Mouse (Mus musculus) ES-E14 (cell line): ENCODE results near the gene Nepro. TPM values are rescaled to one million over a fixed set of nuclear protein-coding genes. Genes with fewer than 3 reads are reported as not detected.

ENCODE experiments used
- DNase-seq: peaks from one replicate; pipeline ENCODE4 v3.0.0-alpha.2; 2013; ENCODE audit warnings: low read depth, low spot score
- H3K27ac ChIP-seq: 2 replicates; pipeline ENCODE4 v1.5.1; 2012; ENCODE audit warnings: low read depth, mild to moderate bottlenecking, low read length, moderate library complexity, mixed read lengths; ENCODE audit not compliant: poor library complexity, insufficient read depth, severe bottlenecking
- H3K36me3 ChIP-seq: 2 replicates; pipeline ENCODE4 v1.6.1; 2012; ENCODE audit warnings: mild to moderate bottlenecking, low read length, moderate library complexity, mixed read lengths; ENCODE audit not compliant: control insufficient read depth, poor library complexity, insufficient read depth, severe bottlenecking
- H3K4me1 ChIP-seq, 2 experiments: fragments of 150-350 bp in 1 of 2; sonication (generic) in 1 of 2; 2 replicates each; pipeline ENCODE4 v1.6.1; 2012; ENCODE audit warnings: low read length in 2 of 2, mild to moderate bottlenecking in 1 of 2, mixed read lengths in 1 of 2; ENCODE audit not compliant: control insufficient read depth in 2 of 2, insufficient read depth in 2 of 2, poor library complexity in 1 of 2
- H3K4me3 ChIP-seq, 2 experiments: fragments of 150-350 bp in 1 of 2; sonication (generic) in 1 of 2; 2 replicates each; pipeline ENCODE4 v1.5.1; 2012; ENCODE audit warnings: low read length in 2 of 2, low read depth in 1 of 2, mild to moderate bottlenecking in 1 of 2, mixed read lengths in 1 of 2; ENCODE audit not compliant: insufficient read depth in 1 of 2, poor library complexity in 1 of 2, severe bottlenecking in 1 of 2
- H3K9ac ChIP-seq: 2 replicates; pipeline ENCODE4 v1.6.1; 2012; ENCODE audit warnings: low read depth, mild to moderate bottlenecking, low read length, mixed read lengths; ENCODE audit not compliant: poor library complexity, insufficient read depth, severe bottlenecking
- H3K9me3 ChIP-seq: fragments of 150-350 bp; sonication (generic); 2 replicates; pipeline ENCODE4 v1.6.1; 2012; ENCODE audit warnings: low read depth, mild to moderate bottlenecking, low read length; ENCODE audit not compliant: control insufficient read depth, insufficient read depth
- CHD2 ChIP-seq: IDR thresholded peaks from 2 replicates; pipeline ENCODE4 v1.6.1; 2014; ENCODE audit warnings: mild to moderate bottlenecking, low read depth, low read length, inconsistent platforms
- HCFC1 ChIP-seq: IDR thresholded peaks from 2 replicates; pipeline ENCODE4 v1.6.1; 2012; ENCODE audit warnings: low read length, inconsistent platforms, borderline replicate concordance; ENCODE audit not compliant: insufficient read depth
- MAFK ChIP-seq: IDR thresholded peaks from 2 replicates; pipeline ENCODE4 v1.6.1; 2014; ENCODE audit warnings: mild to moderate bottlenecking, low read depth, low read length, inconsistent platforms; ENCODE audit not compliant: insufficient read depth
- ZC3H11A ChIP-seq: IDR thresholded peaks from 2 replicates; pipeline ENCODE4 v1.6.1; 2012; ENCODE audit warnings: low read depth, mild to moderate bottlenecking, inconsistent platforms, low read length, borderline replicate concordance
- ZNF384 ChIP-seq: IDR thresholded peaks from 2 replicates; pipeline ENCODE4 v1.6.1; 2012; ENCODE audit warnings: low read depth, low read length, inconsistent platforms
- in situ Hi-C, 2 experiments: fragments of 600-800 bp; cut with MboI; formaldehyde crosslinking; loops; one replicate each; pipeline ENCODE4 v1.15.1; 2025; ENCODE audit warnings: low sequenced_read_pairs in 2 of 2, inconsistent platforms in 1 of 2; ENCODE audit not compliant: unreplicated experiment in 2 of 2
- total RNA-seq: library from RNA; depleted of rRNA; stranded (reverse); fragments of 300-350 nt; gene quantifications from 2 replicates; pipeline ENCODE4 v1.2.3, GENCODE M21; 2012

The Nepro gene
- total RNA-seq, 1 experiment: 39.7 TPM

GRCm38 (mm10) chr16:44697473-44698205 lies 26.5 kb upstream of the Nepro start:
- in situ Hi-C loops: loop anchor here (10.0 kb wide), 1 partner anchor 213 kb away; no protein-coding TSS in a partner anchor
- Histone ChIP-seq H3K27ac (no peak overlapping the region), H3K9ac (no peak overlapping the region), H3K4me1 (no peaks in the 10 kb centered on the region), H3K4me3 (no peak overlapping the region), H3K9me3 (no peaks in the 10 kb centered on the region), H3K36me3 (no peaks in the 10 kb centered on the region)
- no peak for DNase-seq
- TF ChIP-seq ZC3H11A (no peak), HCFC1 (no peak), ZNF384 (no peak), MAFK (no peak), CHD2 (no peak)

GRCm38 (mm10) chr16:44701155-44701554 lies 22.9 kb upstream of the Nepro start:
- TF ChIP-seq MAFK (no peak), ZC3H11A (no peak), ZNF384 (no peak), CHD2 (no peak), HCFC1 (no peak)
- no peaks in the 10 kb centered on the region for H3K36me3 ChIP-seq

GRCm38 (mm10) chr16:44702272-44702671 lies 21.8 kb upstream of the Nepro start:
- in situ Hi-C loops: no loop called here
- Histone ChIP-seq H3K4me1 (no peaks in the 10 kb centered on the region), H3K4me3 (no peak overlapping the region), H3K27ac (no peak overlapping the region), H3K36me3 (no peaks in the 10 kb centered on the region), H3K9ac (no peak overlapping the region), H3K9me3 (no peaks in the 10 kb centered on the region)
- TF ChIP-seq CHD2 (no peak), HCFC1 (no peak), MAFK (no peak), ZC3H11A (no peak), ZNF384 (no peak)
- no peak for DNase-seq

More at GRCm38 (mm10) chr16:44701155-44701554, 22.9 kb upstream of the Nepro start:
- DNase-seq: no peak
- H3K4me3 ChIP-seq: no peak overlapping the region
- no peaks in the 10 kb centered on the region for H3K9me3 ChIP-seq
- in situ Hi-C loops: no loop called here
- no peak overlapping the region for H3K9ac ChIP-seq
- no peaks in the 10 kb centered on the region for H3K4me1 ChIP-seq
- no peak overlapping the region for H3K27ac ChIP-seq

- Histone ChIP-seq H3K4me1 (no peaks in the 10 kb centered on the region), H3K9me3 (no peaks in the 10 kb centered on the region), H3K9ac (no peak overlapping the region), H3K36me3 (no peaks in the 10 kb centered on the region), H3K4me3 (no peak overlapping the region), H3K27ac (no peak overlapping the region)
- DNase-seq: no peak
- no peak for TF ChIP-seq MAFK
- no peak for TF ChIP-seq CHD2
- no peak for TF ChIP-seq HCFC1
- no peak for TF ChIP-seq ZC3H11A
- no peak for TF ChIP-seq ZNF384
- in situ Hi-C loops: no loop called here
Measured at GRCm38 (mm10) chr16:44703458-44703857, 20.6 kb upstream of the Nepro start.
